Mouse (Mus musculus) embryonic facial prominence, embryonic 15.5 days (tissue): ENCODE data around the gene Sec11a. TPM values are rescaled to one million over a fixed set of nuclear protein-coding genes. Genes with fewer than 3 reads are reported as not detected.
"Not testable (repeated sequence)": the region's sequence is repeated elsewhere in the genome, so short reads cannot be mapped to it uniquely, and the experiment has no call there.

ENCODE experiments used
- ATAC-seq: fragments of 200-750 bp; cut with Nextera tagmentation; 2 replicates; pipeline ENCODE4 v1.8.0; 2017; ENCODE audit warnings: low read depth, moderate TSS enrichment; ENCODE audit not compliant: insufficient number of reproducible peaks, low FRiP score, low TSS enrichment
- H3K27ac ChIP-seq: fragments of 300-500 bp; sonication (generic); replicated peaks from 2 replicates; pipeline ENCODE4 v1.5.1; 2015; ENCODE audit warnings: mild to moderate bottlenecking, inconsistent platforms
- H3K27me3 ChIP-seq: fragments of 300-500 bp; sonication (generic); 2 replicates; pipeline ENCODE4 v1.6.1; 2015; ENCODE audit warnings: inconsistent platforms
- H3K36me3 ChIP-seq: fragments of 300-500 bp; sonication (generic); 2 replicates; pipeline ENCODE4 v1.6.1; 2015; ENCODE audit warnings: mild to moderate bottlenecking, inconsistent platforms
- H3K4me1 ChIP-seq: fragments of 300-500 bp; sonication (generic); 2 replicates; pipeline ENCODE4 v1.6.1; 2015; ENCODE audit warnings: inconsistent platforms
- H3K4me2 ChIP-seq: fragments of 300-500 bp; sonication (generic); replicated peaks from 2 replicates; pipeline ENCODE4 v1.6.1; 2015; ENCODE audit warnings: mild to moderate bottlenecking, inconsistent platforms
- H3K4me3 ChIP-seq: fragments of 300-500 bp; sonication (generic); replicated peaks from 2 replicates; pipeline ENCODE4 v1.5.1; 2015; ENCODE audit warnings: mild to moderate bottlenecking, inconsistent platforms
- H3K9ac ChIP-seq: fragments of 300-500 bp; sonication (generic); 2 replicates; pipeline ENCODE4 v1.6.1; 2015; ENCODE audit warnings: inconsistent platforms
- H3K9me3 ChIP-seq: fragments of 300-500 bp; sonication (generic); replicated peaks from 2 replicates; pipeline ENCODE4 v1.6.1; 2016; ENCODE audit warnings: inconsistent platforms
- WGBS: fragments of 180-500 bp; shearing (Covaris S2); methylation state at CpG from one replicate; pipeline ENCODE4 v1.1.7; 2015; 5-methylcytosine and 5-hydroxymethylcytosine counted together
- polyA plus RNA-seq: library from polyadenylated mRNA; unstranded; fragments of >200 nt; fragmentation: Nextera tagmentation; extraction: Ambion mirVana; gene quantifications from 2 replicates; pipeline ENCODE4 v1.2.1, GENCODE M21; 2015

The Sec11a gene
- polyA plus RNA-seq, 1 experiment from 2014 or later: 205 TPM

DNA sequence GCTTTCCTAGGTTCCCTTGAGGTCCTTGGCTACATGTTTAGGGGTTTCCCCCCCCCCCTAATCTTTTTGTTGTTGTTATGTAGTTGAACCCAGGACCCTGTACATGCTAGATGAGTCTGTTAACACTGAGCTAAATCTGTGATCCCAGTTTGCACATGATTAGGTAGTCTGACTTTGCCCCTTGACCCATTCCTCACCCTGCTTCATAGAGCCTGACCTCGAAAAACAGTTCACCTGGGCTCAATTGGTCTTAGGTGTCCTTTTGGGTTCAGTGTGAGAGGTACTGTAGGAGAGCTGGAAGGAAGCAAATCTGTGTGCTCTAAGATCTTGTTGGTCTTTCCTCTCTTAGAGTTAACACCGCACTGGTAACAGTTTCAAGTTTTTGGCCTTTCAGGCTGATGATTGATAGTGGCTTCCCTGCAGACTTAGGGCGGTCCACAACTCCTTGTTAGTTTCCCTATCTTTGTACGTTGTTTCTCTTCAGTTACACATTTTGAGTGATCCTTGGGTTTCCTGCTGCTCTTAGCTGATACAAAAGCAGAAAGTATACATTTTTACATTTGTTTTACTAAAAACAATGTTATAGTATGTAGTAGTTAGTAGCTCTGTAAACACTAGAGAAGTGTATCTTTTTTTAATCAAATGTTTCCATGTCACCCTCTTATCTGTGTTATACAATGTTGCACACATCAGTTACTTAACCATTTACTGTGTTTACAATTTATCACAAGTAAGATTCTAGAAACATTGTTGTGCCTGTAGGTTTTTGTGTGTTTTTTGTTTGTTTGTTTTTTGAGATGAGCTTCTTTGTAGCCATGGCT lies 40.4 kb upstream of the Sec11a start:
- no peaks in the 10 kb centered on the region for H3K9me3 ChIP-seq
- ATAC-seq: no peak
- no peaks in the 10 kb centered on the region for H3K36me3 ChIP-seq
- H3K27me3 ChIP-seq: no peaks in the 10 kb centered on the region
- peaks cover 14% of the 10 kb centered on the region for H3K4me1 ChIP-seq
- no peak overlapping the region for H3K4me2 ChIP-seq
- no peak overlapping the region for H3K9ac ChIP-seq
- H3K27ac ChIP-seq: no peak overlapping the region
- 81% methylated on average over 4 of the region's 4 CpGs for WGBS
- no peak overlapping the region for H3K4me3 ChIP-seq

DNA sequence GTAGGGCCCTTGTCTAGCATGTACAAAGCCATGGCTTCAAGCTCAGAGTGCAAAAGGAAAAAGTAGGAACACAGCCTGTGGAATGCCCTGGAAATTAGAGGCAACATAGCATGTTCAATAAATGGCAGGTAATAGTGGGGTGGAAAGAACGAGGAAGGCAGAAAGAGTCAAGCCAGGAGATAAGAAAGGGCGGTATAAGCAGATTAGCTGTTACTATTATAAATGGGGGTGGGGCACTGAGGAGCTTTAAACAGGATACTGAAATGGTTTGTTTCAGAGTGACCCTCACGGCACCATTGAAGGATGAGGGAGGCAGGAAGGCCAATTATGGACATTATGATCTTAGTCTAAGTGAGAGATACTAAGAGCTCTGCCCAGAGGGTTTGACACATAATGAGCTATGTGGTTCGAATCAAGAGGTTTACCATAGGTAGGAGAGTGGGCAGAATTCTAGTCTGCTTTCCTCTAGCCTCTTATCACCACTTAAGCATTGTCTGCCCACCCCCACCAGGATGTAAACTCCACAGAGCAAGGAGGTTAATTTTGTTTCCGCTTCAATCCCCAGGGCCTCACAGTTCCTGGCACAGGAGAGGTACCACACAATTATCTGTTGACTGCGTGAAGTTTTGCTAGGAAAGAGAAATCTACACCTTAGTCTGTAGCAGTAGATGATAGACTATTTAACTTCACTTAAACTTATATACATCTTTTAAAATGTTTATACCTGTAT lies 39.0 kb upstream of the Sec11a start:
- 53% methylated on average over 6 of the region's 6 CpGs for WGBS
- no peaks in the 10 kb centered on the region for H3K27me3 ChIP-seq
- no peak overlapping the region for H3K4me3 ChIP-seq
- H3K27ac ChIP-seq: no peak overlapping the region
- H3K9ac ChIP-seq: no peak overlapping the region
- H3K9me3 ChIP-seq: no peaks in the 10 kb centered on the region
- H3K4me2 ChIP-seq: no peak overlapping the region
- no peak for ATAC-seq
- no peaks in the 10 kb centered on the region for H3K36me3 ChIP-seq
- H3K4me1 ChIP-seq: peaks cover 3% of the 10 kb centered on the region; the same call in 1 of the 2 replicates

GRCm38 (mm10) chr7:80980566-80980965 lies 33.0 kb upstream of the Sec11a start:
- H3K27ac ChIP-seq: no peak overlapping the region
- 84% methylated on average over 11 of the region's 11 CpGs for WGBS
- no peaks in the 10 kb centered on the region for H3K36me3 ChIP-seq
- H3K4me2 ChIP-seq: no peak overlapping the region
- H3K9me3 ChIP-seq: no peaks in the 10 kb centered on the region
- no peaks in the 10 kb centered on the region for H3K4me1 ChIP-seq
- no peak overlapping the region for H3K4me3 ChIP-seq
- H3K27me3 ChIP-seq: no peaks in the 10 kb centered on the region
- no peak overlapping the region for H3K9ac ChIP-seq
- no peak for ATAC-seq

DNA sequence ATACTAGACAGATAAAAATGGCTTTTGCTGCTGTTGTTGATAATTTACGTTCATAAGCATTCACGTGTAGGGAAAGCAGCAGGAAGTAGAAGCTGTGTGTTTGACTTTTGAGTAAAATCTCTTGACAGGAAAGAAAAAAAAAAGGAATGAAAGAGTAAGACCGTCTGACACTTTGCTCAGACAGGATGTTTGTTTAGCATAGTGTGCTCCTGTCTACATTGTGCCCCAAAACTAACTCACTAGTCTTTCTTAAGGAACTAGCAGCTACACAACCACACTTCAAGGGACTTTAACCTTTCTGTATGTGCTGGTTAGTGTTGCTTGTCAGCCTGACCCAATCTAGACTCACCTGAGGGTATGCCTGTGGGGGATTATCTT lies 26.0 kb upstream of the Sec11a start:
- H3K4me3 ChIP-seq, ATAC-seq, H3K36me3 ChIP-seq, H3K9ac ChIP-seq, H3K9me3 ChIP-seq, H3K27me3 ChIP-seq, H3K27ac ChIP-seq, H3K4me1 ChIP-seq, H3K4me2 ChIP-seq: not testable (repeated sequence)
- WGBS: 54% methylated on average over 3 of the region's 3 CpGs

DNA sequence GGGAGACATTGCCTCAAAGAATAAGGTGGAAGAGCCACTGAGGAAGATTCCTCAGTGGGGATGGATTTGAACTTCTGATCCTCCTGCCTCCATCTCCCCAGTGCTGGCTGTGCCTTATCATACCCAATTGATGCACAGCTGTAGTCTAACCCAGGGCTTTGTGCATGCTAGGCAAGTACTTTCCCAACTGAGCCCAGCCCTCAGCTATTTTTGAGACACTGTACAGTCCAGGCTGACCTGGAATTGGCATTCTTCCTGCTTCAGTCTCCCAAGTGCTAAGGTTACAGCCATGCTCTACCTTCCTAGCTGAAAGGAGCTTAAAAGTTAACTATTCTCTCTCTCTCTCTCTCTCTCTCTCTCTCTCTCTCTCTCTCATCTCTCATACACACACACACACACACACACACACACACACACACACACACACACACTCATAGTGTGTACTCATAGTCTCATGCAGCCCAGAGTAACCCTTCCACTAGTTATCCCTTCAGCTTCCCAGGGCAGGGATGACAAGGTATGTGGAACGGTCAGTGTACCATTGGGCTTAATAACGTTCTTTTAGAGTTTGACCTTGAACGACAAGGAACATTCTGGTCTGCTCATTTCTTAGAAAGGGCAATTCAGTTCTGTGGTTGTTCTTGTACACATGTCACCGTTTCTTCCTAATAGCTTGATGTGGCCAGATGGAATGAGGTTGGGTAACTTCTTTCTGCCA lies 25.5 kb upstream of the Sec11a start:
- 74% methylated on average over 4 of the region's 4 CpGs for WGBS
- not testable (repeated sequence) for ATAC-seq, H3K36me3 ChIP-seq, H3K27me3 ChIP-seq, H3K4me1 ChIP-seq, H3K9ac ChIP-seq, H3K4me3 ChIP-seq, H3K4me2 ChIP-seq, H3K9me3 ChIP-seq, H3K27ac ChIP-seq

GRCm38 (mm10) chr7:80972082-80972481 lies 24.5 kb upstream of the Sec11a start:
- Histone ChIP-seq H3K9ac (no peak overlapping the region), H3K27ac (no peak overlapping the region), H3K4me2 (no peak overlapping the region), H3K4me3 (no peak overlapping the region), H3K27me3 (no peaks in the 10 kb centered on the region), H3K4me1 (no peaks in the 10 kb centered on the region), H3K9me3 (no peaks in the 10 kb centered on the region), H3K36me3 (no peaks in the 10 kb centered on the region)
- 87% methylated on average over 5 of the region's 5 CpGs for WGBS
- no peak for ATAC-seq

DNA sequence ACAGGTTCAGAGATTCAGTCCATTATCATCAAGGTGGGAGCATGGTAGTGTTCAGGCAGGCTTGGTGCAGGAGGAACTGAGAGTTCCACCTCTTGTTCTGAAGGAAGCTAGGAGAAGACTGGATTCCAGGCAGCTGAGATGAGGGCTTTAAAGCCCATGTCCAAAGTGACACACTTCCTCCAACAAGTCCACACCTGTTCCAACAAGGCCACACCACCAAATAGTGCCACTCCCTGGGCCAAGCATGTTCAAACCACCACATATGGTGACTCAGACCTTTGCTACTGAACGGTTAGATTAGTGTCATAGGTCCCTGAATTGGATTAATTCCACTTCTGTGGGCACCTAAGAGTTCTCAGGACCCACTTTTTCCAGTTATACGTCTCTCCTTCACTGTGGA lies 23.8 kb upstream of the Sec11a start:
- Histone ChIP-seq H3K9me3 (no peaks in the 10 kb centered on the region), H3K9ac (no peak overlapping the region), H3K4me1 (no peaks in the 10 kb centered on the region), H3K27me3 (no peaks in the 10 kb centered on the region), H3K4me3 (no peak overlapping the region), H3K27ac (no peak overlapping the region), H3K4me2 (no peak overlapping the region), H3K36me3 (no peaks in the 10 kb centered on the region)
- no peak for ATAC-seq
- WGBS: 61% methylated on average over 2 of the region's 2 CpGs

DNA sequence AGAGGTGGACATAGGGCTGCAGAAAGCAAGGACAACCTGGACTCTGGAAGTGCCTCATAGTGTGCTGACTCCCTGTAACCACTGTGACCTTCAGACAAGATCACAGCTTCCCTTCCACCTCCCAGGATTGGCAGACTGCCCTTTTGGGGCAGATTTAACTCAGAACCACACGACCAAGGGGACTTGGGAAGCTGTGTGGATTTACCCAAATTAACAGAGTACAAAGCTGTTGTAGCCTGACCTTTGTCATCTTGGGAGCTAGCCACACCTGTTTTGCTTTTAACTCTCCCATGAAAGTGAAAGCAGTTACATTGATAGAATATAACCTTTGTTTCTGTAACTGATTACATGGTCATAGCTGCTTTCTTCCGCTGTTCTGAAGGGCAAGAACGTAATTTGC lies 23.3 kb upstream of the Sec11a start:
- no peak overlapping the region for H3K9ac ChIP-seq
- H3K4me3 ChIP-seq: no peak overlapping the region
- H3K27ac ChIP-seq: no peak overlapping the region
- WGBS: 58% methylated on average over 3 of the region's 3 CpGs
- H3K4me1 ChIP-seq: no peaks in the 10 kb centered on the region
- no peaks in the 10 kb centered on the region for H3K27me3 ChIP-seq
- H3K9me3 ChIP-seq: no peaks in the 10 kb centered on the region
- no peak overlapping the region for H3K4me2 ChIP-seq
- no peak for ATAC-seq
- H3K36me3 ChIP-seq: no peaks in the 10 kb centered on the region

DNA sequence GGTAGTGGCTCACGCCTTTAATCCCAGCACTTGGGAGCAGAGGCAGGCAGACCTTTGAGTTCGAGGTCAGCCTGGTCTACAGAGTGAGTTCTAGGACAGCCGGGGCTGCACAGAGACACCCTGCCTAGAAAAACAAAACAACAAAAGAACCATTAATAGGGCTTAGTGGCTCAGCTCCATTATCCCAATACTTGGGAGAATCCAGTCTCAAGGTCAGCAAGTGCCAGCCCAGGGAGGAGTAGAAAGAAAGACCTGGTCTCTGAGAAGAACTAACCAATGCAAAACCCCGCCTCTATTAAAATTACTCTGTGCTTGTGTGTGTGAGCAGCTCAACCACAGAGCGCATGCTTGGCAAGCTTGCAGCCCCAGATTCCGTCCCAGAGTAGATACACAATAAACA lies 15.2 kb upstream of the Sec11a start:
- Histone ChIP-seq H3K9me3 (no peaks in the 10 kb centered on the region), H3K4me3 (no peak overlapping the region), H3K4me2 (no peak overlapping the region), H3K4me1 (no peaks in the 10 kb centered on the region), H3K36me3 (no peaks in the 10 kb centered on the region), H3K9ac (no peak overlapping the region), H3K27ac (no peak overlapping the region), H3K27me3 (no peaks in the 10 kb centered on the region)
- 60% methylated on average over 6 of the region's 6 CpGs for WGBS
- no peak for ATAC-seq

DNA sequence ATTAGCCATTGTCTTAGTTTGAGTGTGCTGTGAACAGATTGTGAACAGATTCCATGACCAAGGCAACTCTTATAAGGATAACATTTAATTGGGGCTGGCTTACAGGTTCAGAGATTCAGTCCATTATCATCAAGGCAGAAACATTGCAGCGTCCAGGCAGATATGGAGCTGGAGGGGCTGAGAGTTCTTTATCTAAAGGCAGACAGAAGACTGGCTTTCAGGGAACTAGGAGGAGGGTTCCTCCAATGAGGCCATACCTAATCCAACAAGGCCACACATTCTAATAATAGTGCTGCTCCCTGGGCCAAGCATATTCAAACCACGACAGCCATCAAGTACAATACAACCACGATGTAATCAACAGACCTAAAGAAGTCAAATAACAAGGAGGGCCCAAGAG lies 11.4 kb upstream of the Sec11a start:
- H3K9ac ChIP-seq: no peak overlapping the region
- H3K36me3 ChIP-seq: no peaks in the 10 kb centered on the region
- H3K9me3 ChIP-seq: no peaks in the 10 kb centered on the region
- H3K27ac ChIP-seq: no peak overlapping the region
- H3K27me3 ChIP-seq: no peaks in the 10 kb centered on the region
- ATAC-seq: no peak
- WGBS: 78% methylated on average over 3 of the region's 3 CpGs
- no peak overlapping the region for H3K4me2 ChIP-seq
- no peaks in the 10 kb centered on the region for H3K4me1 ChIP-seq
- no peak overlapping the region for H3K4me3 ChIP-seq

GRCm38 (mm10) chr7:80956891-80957290 lies 9.3 kb upstream of the Sec11a start:
- Histone ChIP-seq H3K27ac (no peak overlapping the region), H3K9ac (no peak overlapping the region), H3K9me3 (no peaks in the 10 kb centered on the region), H3K4me1 (no peaks in the 10 kb centered on the region), H3K27me3 (no peaks in the 10 kb centered on the region), H3K4me3 (no peak overlapping the region), H3K36me3 (no peaks in the 10 kb centered on the region), H3K4me2 (no peak overlapping the region)
- 70% methylated on average over 2 of the region's 2 CpGs for WGBS
- ATAC-seq: no peak
